In genomic region chr12:32896496-32896895, GRCm38 (mm10) we compare ENCODE assay signal across 11 mouse cellular contexts. TPM values are rescaled to one million over a fixed set of nuclear protein-coding genes. Genes with fewer than 3 reads are reported as not detected.
DNase-seq lines count a peak whose midpoint lies in the region; ATAC-seq and TF ChIP-seq lines count a peak whose summit lies in the region.
"Had no signal": no experiment of that assay in that cellular context is flagged by ENCODE, and none has a peak within 500 bp of the region (broad histone marks: within the 10 kb centered on the region; RNA-seq: fewer than 3 reads in every experiment).

No protein-coding gene starts in this region.

- no peak overlapping the region for H3K9ac ChIP-seq in heart, embryonic 11.5 days (ENCODE audit: low read depth, low read length)
- H3K9ac ChIP-seq: liver, embryonic 12.5 days had no signal

- no peak overlapping the region for H3K27ac ChIP-seq in heart, embryonic 11.5 days (ENCODE audit: low read depth, low read length)
- H3K27ac ChIP-seq in olfactory bulb, adult 2 months (ENCODE audit: insufficient read depth, low read depth, low read length): 0 out of 2 replicates have a peak overlapping the region, but pooled peaks have one; percentile 1
- H3K27ac ChIP-seq in midbrain, embryonic 10.5 days (replicated peaks): no peak overlapping the region
- H3K27ac ChIP-seq: liver, embryonic 12.5 days had no signal

- peaks cover 5% of the 10 kb centered on the region; the same call in 1 of the 2 replicates for H3K27me3 ChIP-seq in heart, embryonic 11.5 days (ENCODE audit: control insufficient read depth, insufficient read depth, low read length)
- H3K27me3 ChIP-seq in midbrain, embryonic 10.5 days (ENCODE audit: low read depth, poor library complexity, severe bottlenecking): 0 out of 2 replicates have a peak, but pooled peaks cover 7% of the 10 kb centered on the region
- H3K27me3 ChIP-seq: liver, embryonic 12.5 days had no signal

- TF ChIP-seq CTCF in olfactory bulb, adult 2 months (IDR thresholded peaks at IDR 0.05; ENCODE audit: insufficient read depth, low read depth, low read length): no peak

- WGBS in heart, embryonic 11.5 days (ENCODE audit: insufficient replicate concordance): 62% methylated on average over 7 of the region's 7 CpGs
- 32% methylated on average over 7 of the region's 7 CpGs for WGBS in olfactory bulb, adult 2 months
- 85% methylated on average over 7 of the region's 7 CpGs for WGBS in midbrain, embryonic 10.5 days

- no peak for ATAC-seq in heart, embryonic 11.5 days (replicated peaks; ENCODE audit: insufficient number of reproducible peaks, low FRiP score, low TSS enrichment)
- ATAC-seq: liver, embryonic 12.5 days had no signal

- intact Hi-C loops in gastrocnemius, postnatal 14 days (cut with DNase I; ENCODE audit: low total_unique reads): loop anchor here (5.0 to 10.0 kb wide), 3 partner anchors 64 to 612 kb away; no protein-coding TSS in a partner anchor

- DNase-seq in heart, adult 11 months: peak; percentile 96
- peak; percentile 27 for DNase-seq in cerebellum, adult 8-10 months
- DNase-seq in gastrocnemius, postnatal 14 days: peak; percentile 68
- no peak for DNase-seq in kidney, postnatal 10 days
- no peak for DNase-seq in urinary bladder, postnatal 14 days (ENCODE audit: low spot score)
- DNase-seq in midbrain, embryonic 10.5 days (ENCODE audit: low spot score): no peak
- DNase-seq: adrenal gland, adult 8-10 months; thymus, postnatal 4 days had no signal

- no peak overlapping the region for H3K4me3 ChIP-seq in heart, embryonic 11.5 days (ENCODE audit: low read depth, low read length)
- H3K4me3 ChIP-seq in olfactory bulb, adult 2 months (ENCODE audit: insufficient read depth, low read depth, low read length): no peak overlapping the region
- H3K4me3 ChIP-seq in midbrain, embryonic 10.5 days: no peak overlapping the region
- H3K4me3 ChIP-seq: liver, embryonic 12.5 days had no signal

- no peaks in the 10 kb centered on the region for H3K4me1 ChIP-seq in heart, embryonic 11.5 days (ENCODE audit: control insufficient read depth, insufficient read depth, low read length)
- H3K4me1 ChIP-seq in olfactory bulb, adult 2 months (ENCODE audit: control insufficient read depth, insufficient read depth, low read length): peaks cover 25% of the 10 kb centered on the region
- H3K4me1 ChIP-seq in midbrain, embryonic 10.5 days: peaks cover 6% of the 10 kb centered on the region

- H3K9me3 ChIP-seq in heart, embryonic 11.5 days (replicated peaks; ENCODE audit: control insufficient read depth, low read length): no peaks in the 10 kb centered on the region
- no peaks in the 10 kb centered on the region for H3K9me3 ChIP-seq in midbrain, embryonic 10.5 days (replicated peaks)
- H3K9me3 ChIP-seq: liver, embryonic 12.5 days had no signal

- no peak for TF ChIP-seq POLR2A in olfactory bulb, adult 2 months (IDR thresholded peaks at IDR 0.05; ENCODE audit: insufficient read depth, low read depth, low read length)

- H3K4me2 ChIP-seq in heart, embryonic 11.5 days: no peak overlapping the region
- H3K4me2 ChIP-seq: liver, embryonic 12.5 days had no signal

- H3K36me3 ChIP-seq in heart, embryonic 11.5 days (ENCODE audit: control insufficient read depth, insufficient read depth, low read length): no peaks in the 10 kb centered on the region
- no peaks in the 10 kb centered on the region for H3K36me3 ChIP-seq in midbrain, embryonic 10.5 days
- H3K36me3 ChIP-seq: liver, embryonic 12.5 days had no signal

RNA-seq across cellular contexts. Expression of gene Sypl, which starts 57.2 kb away (rescaled TPM):
- polyA plus RNA-seq in heart, embryonic 11.5 days (2014; fragmentation: Nextera tagmentation; extraction: Ambion mirVana): 85.0 and 96.3 TPM in 2 replicates
- 100 to 1,000 TPM; 124 TPM for total RNA-seq in gastrocnemius, postnatal 14 days (2021)
- not detected in 2 replicates for polyA plus RNA-seq in olfactory bulb, adult 2 months (2012; ENCODE audit: insufficient read depth, insufficient read length, low replicate concordance, missing spikeins)
- polyA plus RNA-seq in midbrain, embryonic 10.5 days (2016; fragmentation: Nextera tagmentation; extraction: Ambion mirVana): 41.7 and 47.7 TPM in 2 replicates

Comparison
In these comparisons a context has a peak if more than half of its experiments do, and no peak if none do; other contexts are left out.
1. DNase-seq: peak in heart, adult 11 months (single experiment), cerebellum, adult 8-10 months (single experiment) and gastrocnemius, postnatal 14 days (single experiment); none in kidney, postnatal 10 days (single experiment), urinary bladder, postnatal 14 days (single experiment) and midbrain, embryonic 10.5 days (single experiment).